Mouse (Mus musculus): Measurements from ENCODE around the gene Aldh8a1.

DNA sequence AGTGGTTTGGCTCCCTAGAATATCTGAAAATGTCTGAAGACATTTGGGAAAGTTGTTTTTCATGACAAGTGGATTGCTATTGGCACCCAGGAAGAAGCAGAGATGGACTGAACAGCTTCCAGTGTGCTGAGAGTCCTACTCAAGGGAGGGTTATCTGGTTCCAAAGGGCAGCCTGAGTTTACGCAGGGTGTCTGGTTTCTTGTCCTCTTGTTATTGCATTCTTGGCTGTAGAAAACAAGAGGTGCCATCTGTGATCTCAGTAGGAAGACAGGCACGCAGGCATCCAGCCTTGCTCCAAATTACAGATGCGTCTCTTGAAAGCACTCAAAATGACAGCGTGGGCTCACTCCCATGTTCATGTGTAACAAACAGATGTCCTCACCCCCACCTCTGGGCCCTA is 63.9 kb downstream of the Aldh8a1 start:
- TF ChIP-seq CTCF (IDR thresholded peaks at IDR 0.05; ENCODE audit: low read depth), result no peak
- TF ChIP-seq EP300 (IDR thresholded peaks at IDR 0.05; ENCODE audit: low read depth), result no peak
